Mouse (Mus musculus): ENCODE measurements around the gene Snd1.

DNA sequence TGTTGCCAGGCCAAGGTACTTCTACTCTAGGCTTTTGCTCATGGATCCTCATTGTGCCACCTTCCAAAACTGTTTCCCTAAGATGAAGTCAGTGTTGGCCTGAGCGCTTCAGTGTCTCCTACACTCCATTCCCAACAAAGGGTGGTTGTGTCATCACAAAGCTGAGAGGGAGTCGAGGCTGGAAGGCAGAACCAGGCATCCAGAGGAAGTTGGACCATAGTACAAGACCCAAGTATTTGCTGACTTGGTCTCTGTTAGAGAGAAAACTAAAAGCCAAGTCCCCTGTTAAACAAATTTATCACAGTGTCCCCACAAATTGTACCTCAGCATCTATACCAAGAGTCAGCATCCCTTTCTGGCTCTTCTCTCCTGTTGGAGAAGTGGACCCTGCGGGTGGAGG is 46.6 kb upstream of the Snd1 start, which contains the start of gene Gcc1:
- TF ChIP-seq CTCF (conservative IDR thresholded peaks at IDR 0.05 in 1 of 2, IDR thresholded peaks at IDR 0.05 in 1 of 2; ENCODE audit: low read depth in 2 of 2, low read length in 2 of 2) (no peak), EP300 (IDR thresholded peaks at IDR 0.05; ENCODE audit: low read length) (no peak), HCFC1 (IDR thresholded peaks at IDR 0.05; ENCODE audit: low read depth, low read length) (no peak), POLR2A (IDR thresholded peaks at IDR 0.05; ENCODE audit: low read depth, low read length) (no peak)
